Mouse (Mus musculus) intestine, embryonic 16.5 days (tissue): ENCODE measurements around the gene Ero1l. TPM values are rescaled to one million over a fixed set of nuclear protein-coding genes. Genes with fewer than 3 reads are reported as not detected.

ENCODE experiments used
- ATAC-seq: fragments of 200-750 bp; cut with Nextera tagmentation; 2 replicates; pipeline ENCODE4 v1.8.0; 2017; ENCODE audit warnings: moderate TSS enrichment, moderate library complexity
- H3K27ac ChIP-seq: fragments of 300-500 bp; sonication (generic); 2 replicates; pipeline ENCODE4 v1.5.1; 2014; ENCODE audit warnings: mild to moderate bottlenecking, low read length
- H3K27me3 ChIP-seq: fragments of 300-500 bp; sonication (generic); replicated peaks from 2 replicates; pipeline ENCODE4 v1.6.1; 2014; ENCODE audit warnings: low read length, control low read depth, mixed read lengths; ENCODE audit not compliant: control insufficient read depth, insufficient read depth
- H3K36me3 ChIP-seq: fragments of 300-500 bp; sonication (generic); 2 replicates; pipeline ENCODE4 v1.6.1; 2014; ENCODE audit warnings: low read length, control low read depth; ENCODE audit not compliant: control insufficient read depth, insufficient read depth
- H3K4me1 ChIP-seq: fragments of 300-500 bp; sonication (generic); 2 replicates; pipeline ENCODE4 v1.6.1; 2014; ENCODE audit warnings: low read length, control low read depth, mixed read lengths; ENCODE audit not compliant: control insufficient read depth, insufficient read depth
- H3K4me2 ChIP-seq: fragments of 300-500 bp; sonication (generic); 2 replicates; pipeline ENCODE4 v1.6.1; 2014; ENCODE audit warnings: low read depth, low read length, control low read depth
- H3K4me3 ChIP-seq: fragments of 300-500 bp; sonication (generic); 2 replicates; pipeline ENCODE4 v1.5.1; 2014; ENCODE audit warnings: mild to moderate bottlenecking, low read length
- H3K9ac ChIP-seq: fragments of 300-500 bp; sonication (generic); 2 replicates; pipeline ENCODE4 v1.6.1; 2014; ENCODE audit warnings: low read depth, low read length
- H3K9me3 ChIP-seq: fragments of 300-500 bp; sonication (generic); 2 replicates; pipeline ENCODE4 v1.6.1; 2016; ENCODE audit warnings: low read length, control low read depth; ENCODE audit not compliant: control insufficient read depth
- WGBS: fragments of 180-500 bp; shearing (Covaris S2); extraction: QIAGEN DNeasy Blood & Tissue Kit; methylation state at CpG from one replicate; pipeline ENCODE4 v1.1.7; 2014; 5-methylcytosine and 5-hydroxymethylcytosine counted together
- polyA plus RNA-seq: library from polyadenylated mRNA; unstranded; fragments of >200 nt; fragmentation: Nextera tagmentation; extraction: Ambion mirVana; gene quantifications from 2 replicates; pipeline ENCODE4 v1.2.1, GENCODE M21; 2015

Gene Ero1l
- polyA plus RNA-seq = 74.5 and 77.6 TPM in 2 replicates

DNA sequence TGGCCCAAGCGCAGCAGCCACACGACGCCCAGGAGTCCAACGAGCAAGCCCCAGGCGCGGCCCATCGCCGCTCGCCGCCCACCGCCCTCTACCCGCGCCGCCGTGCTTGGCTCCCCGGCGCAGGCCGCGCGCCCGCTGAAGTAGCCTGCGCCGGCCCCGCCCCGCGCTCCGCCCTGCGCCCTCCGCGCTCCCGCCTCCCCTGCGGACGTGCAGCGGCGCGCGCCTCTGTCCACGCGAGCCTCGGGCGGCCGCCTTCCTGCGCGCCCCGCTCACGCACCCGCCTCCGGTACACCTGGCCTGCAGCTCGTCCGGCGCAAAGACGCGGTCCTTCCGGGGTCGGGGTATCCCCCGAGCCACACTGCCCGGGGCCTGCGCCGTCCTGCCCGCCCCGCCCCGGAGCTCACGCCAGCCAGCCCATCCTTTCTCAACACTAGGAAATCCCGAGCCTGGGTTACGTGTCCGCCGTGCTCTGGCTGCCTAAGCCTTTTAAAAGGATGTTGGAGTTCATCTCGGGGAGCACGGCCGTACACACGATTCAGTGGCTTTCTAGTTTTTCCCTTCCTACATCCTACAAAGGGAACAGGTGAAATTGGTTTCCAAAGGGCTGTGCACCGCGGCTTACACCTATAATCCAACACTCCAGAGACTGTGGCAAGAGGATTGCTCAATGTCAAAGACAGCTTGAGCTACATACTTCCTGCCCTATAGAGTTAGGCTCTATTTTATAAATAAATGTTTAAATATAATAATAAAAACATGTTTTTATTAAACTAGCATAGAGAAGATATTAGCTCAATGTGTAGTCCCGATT is at the start of gene Ero1l:
Ero1l (minus strand) TSS at position 346 of the 811 bp plus-strand sequence.
- peak within 1 kb of the TSS; percentile 73 for H3K4me2 ChIP-seq
- 2% methylated on average over 58 of the region's 74 CpGs for WGBS

DNA sequence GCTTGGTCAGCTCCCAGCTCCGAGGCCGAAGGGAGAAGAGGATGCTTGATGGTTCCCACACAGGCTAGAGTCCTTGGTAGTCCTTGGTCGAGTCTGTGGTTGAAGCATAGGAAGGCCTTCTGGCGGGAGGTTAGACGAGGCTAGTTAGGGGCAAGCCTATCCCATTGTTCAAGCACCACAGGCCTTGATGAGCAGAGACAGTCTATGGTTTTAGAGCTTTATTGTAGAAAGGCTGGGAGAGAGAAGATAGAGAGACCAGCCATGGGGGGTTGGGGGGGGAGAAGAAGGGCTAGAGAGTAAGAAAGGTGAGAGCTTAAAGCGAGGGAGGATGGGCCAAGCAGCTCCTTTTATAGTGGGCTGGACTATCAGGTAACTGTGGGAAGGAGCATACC is 46.6 kb upstream of the Ero1l start:
- Histone ChIP-seq H3K4me2 (no peak overlapping the region), H3K9ac (no peak overlapping the region), H3K27ac (no peak overlapping the region), H3K4me3 (no peak overlapping the region), H3K9me3 (no peaks in the 10 kb centered on the region), H3K4me1 (no peaks in the 10 kb centered on the region), H3K27me3 (no peaks in the 10 kb centered on the region), H3K36me3 (peaks cover 9% of the 10 kb centered on the region)
- WGBS = 88% methylated on average over 6 of the region's 6 CpGs
- ATAC-seq = no peak

More for the DNA sequence above, at the start of gene Ero1l:
- Histone ChIP-seq H3K27ac (peak within 1 kb of the TSS; percentile 97), H3K9me3 (no peaks in the 10 kb centered on the region), H3K4me1 (peaks cover 16% of the 10 kb centered on the region), H3K27me3 (no peaks in the 10 kb centered on the region), H3K36me3 (no peaks in the 10 kb centered on the region), H3K4me3 (peak within 1 kb of the TSS; percentile 94), H3K9ac (peak within 1 kb of the TSS; percentile 93)
- ATAC-seq = peak; percentile 94

DNA sequence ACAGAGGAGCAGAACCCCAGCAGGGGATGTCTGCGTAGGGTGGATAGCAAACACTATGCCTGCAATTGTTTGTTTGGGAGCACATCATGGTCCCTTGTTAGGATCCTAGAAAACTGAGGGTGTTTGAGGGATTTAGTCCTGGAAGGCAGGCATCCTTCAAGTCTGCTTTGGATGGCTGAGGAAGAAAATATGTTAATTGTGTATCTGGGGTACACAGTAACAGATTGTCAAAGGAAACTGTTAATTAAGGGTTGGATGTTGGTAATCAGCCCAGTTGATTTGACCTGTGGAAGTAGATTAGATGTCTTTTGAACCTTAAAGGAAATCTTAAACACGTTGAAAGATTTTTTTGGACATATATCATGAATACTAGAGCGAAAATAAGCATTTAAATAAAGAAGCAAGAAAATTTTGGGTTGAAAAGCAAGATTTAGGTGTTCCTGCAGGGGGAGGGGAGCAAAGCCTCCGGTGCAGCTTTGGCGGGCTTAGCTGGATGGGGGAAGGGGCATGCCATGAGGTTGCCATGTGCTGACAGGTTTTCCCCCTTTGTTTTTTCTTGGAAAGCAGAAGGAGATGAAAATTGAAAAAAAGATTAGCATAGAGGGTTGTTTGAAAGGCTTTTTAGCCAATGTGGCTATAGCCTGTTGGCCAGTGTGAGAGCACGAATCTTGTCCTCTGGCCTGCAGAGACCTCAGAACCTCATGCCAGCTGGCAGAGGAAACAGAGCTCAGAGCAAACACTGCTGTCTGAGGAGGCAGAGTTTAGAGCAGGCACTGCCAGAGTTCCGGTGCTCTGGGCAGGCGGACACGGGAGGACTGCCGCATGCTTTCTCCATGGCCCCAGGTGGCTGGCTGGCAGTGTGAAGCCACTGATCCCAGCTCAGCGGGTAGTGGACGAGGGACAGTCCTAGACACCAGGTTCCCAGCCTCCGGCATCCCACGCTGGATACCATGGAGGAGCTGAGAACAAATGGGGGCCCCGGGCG is 45.9 kb upstream of the Ero1l start:
- Histone ChIP-seq H3K4me3 (no peak overlapping the region), H3K27ac (no peak overlapping the region), H3K36me3 (peaks cover 4% of the 10 kb centered on the region; the same call in 1 of the 2 replicates), H3K4me1 (no peaks in the 10 kb centered on the region), H3K4me2 (no peak overlapping the region), H3K27me3 (no peaks in the 10 kb centered on the region), H3K9ac (no peak overlapping the region), H3K9me3 (no peaks in the 10 kb centered on the region)
- WGBS = 88% methylated on average over 16 of the region's 16 CpGs
- no peak for ATAC-seq

DNA sequence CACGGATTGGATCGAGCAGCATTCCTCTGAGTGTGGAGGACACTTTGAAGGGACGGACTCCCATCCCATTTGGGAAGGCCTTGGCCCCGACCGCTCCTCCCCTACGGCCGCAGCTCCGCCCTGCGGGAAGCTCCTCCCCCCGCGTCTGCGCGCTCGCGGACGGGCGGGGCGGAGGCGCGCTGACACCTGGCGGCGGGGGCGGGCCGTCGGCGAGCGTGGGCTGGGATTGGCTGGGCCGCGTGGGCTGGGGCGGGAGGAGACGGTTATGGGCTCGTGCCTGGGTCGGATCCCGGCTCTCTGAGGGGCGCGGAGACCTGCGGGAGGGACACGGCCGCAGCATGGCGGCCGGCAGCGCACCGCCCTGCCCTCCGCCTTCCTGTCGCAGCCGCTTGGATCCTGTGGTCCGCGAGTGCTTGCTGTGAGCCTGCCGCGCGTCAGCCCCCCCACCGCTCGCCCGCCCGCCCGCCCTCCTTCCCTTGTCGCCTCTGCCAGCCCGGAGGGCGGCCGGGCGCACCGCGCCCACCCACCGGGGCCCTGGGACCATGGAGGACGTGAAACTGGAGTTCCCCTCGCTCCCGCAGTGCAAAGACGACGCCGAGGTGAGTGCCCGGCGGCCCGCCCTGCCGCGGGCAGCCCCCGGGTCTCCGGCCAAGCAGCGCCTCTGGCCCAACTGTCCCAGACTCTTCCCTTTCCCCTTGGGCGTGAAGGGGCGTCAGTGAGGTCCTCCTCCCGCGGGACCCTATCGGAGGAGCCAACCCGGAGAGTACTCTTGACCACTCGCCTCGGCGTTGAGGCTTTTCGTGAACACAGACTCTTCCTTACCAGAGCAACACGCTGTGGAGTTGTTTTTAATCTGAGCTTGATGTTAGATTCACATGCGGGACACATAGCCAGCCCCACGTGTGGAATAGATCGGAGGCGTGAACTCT is 32.6 kb upstream of the Ero1l start, which contains the start of gene Styx:
Styx (plus strand) TSS at position 163 of the 929 bp plus-strand sequence.
- ATAC-seq = peak; percentile 99
- peak within 1 kb of the TSS; percentile 70 for H3K4me2 ChIP-seq
- no peaks in the 10 kb centered on the region for H3K9me3 ChIP-seq
- peaks cover 1% of the 10 kb centered on the region for H3K36me3 ChIP-seq
- H3K4me3 ChIP-seq = peak within 1 kb of the TSS; percentile 75
- H3K27me3 ChIP-seq = no peaks in the 10 kb centered on the region
- H3K4me1 ChIP-seq = peaks cover 8% of the 10 kb centered on the region
- peak within 1 kb of the TSS; percentile 84 for H3K9ac ChIP-seq
- peak within 1 kb of the TSS; percentile 63 for H3K27ac ChIP-seq
- WGBS = under 1% methylated on average over 69 of the region's 93 CpGs

DNA sequence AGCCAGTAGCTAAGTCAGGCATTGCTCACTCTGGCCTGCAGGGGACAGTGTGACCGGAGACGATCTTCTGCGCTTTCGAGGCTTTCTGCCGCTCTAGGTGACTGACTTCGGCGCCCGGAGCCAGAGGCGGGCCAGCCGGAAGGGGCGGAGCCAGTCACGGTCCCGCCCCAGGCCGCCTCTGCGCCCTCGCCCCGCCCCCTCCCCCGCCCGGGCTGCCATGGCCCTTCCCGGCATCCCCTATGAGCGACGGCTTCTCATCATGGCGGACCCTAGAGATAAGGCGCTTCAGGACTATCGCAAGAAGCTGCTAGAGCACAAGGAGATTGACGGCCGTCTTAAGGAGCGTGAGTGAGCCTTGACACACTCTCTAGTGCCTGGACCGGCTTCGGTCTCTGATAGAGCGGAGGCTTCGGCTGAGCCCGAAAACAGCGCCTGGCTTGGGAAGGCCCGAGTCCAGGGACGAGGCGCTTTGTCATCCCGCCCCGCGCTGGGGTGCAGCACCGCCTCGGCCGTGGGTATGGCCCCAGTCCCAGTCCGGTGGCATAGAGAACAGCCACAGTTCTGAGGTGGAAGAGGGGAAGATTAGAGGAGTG is 11.1 kb upstream of the Ero1l start, which contains the start of gene Psmc6:
Psmc6 (plus strand) TSS at position 200 of the 593 bp plus-strand sequence.
- no peaks in the 10 kb centered on the region for H3K27me3 ChIP-seq
- no peaks in the 10 kb centered on the region for H3K9me3 ChIP-seq
- peak within 1 kb of the TSS; percentile 96 for H3K4me3 ChIP-seq
- peak within 1 kb of the TSS; percentile 99 for H3K9ac ChIP-seq
- H3K4me2 ChIP-seq = peak within 1 kb of the TSS; percentile 51
- WGBS = under 1% methylated on average over 44 of the region's 44 CpGs
- H3K4me1 ChIP-seq = no peaks in the 10 kb centered on the region
- H3K36me3 ChIP-seq = 0 out of 2 replicates have a peak, but pooled peaks cover 3% of the 10 kb centered on the region
- H3K27ac ChIP-seq = peak within 1 kb of the TSS; percentile 83
- ATAC-seq = peak; percentile 96

DNA sequence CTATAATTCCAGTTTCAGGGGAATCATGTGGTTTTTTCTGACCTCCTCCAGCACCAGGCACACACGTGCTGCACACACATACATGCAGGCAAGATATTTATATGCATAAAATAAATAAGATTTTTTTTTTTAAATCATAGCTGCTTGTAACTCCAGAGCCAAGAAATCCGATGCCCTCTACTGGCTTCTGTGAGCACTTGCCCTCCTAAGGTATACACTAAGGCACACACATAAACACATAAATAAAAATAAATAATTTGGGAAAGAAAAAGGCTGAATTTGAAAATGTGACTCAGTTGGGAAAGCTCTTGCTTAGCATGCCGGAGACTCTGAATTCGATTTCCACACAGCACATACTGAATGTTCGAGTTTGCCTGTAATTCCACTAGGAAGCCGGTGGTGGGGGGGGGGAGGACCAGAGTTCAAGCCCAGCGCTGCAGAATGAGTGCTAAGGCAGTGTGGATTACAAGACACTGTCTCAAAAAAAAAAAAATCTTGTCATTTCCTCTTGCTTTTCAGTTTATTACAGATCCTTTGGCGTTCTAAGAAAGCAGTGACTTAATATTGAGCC is 10.5 kb upstream of the Ero1l start:
- Histone ChIP-seq H3K9me3 (no peaks in the 10 kb centered on the region), H3K4me1 (no peaks in the 10 kb centered on the region), H3K4me3 (peak overlapping the region; percentile 96), H3K4me2 (peak overlapping the region; percentile 46), H3K27ac (0 out of 2 replicates have a peak overlapping the region, but pooled peaks have one; percentile 7), H3K27me3 (no peaks in the 10 kb centered on the region), H3K36me3 (0 out of 2 replicates have a peak, but pooled peaks cover 3% of the 10 kb centered on the region), H3K9ac (peak overlapping the region; percentile 26; the same call in 1 of the 2 replicates)
- peak; percentile 36 for ATAC-seq
- 13% methylated on average over 8 of the region's 8 CpGs for WGBS

DNA sequence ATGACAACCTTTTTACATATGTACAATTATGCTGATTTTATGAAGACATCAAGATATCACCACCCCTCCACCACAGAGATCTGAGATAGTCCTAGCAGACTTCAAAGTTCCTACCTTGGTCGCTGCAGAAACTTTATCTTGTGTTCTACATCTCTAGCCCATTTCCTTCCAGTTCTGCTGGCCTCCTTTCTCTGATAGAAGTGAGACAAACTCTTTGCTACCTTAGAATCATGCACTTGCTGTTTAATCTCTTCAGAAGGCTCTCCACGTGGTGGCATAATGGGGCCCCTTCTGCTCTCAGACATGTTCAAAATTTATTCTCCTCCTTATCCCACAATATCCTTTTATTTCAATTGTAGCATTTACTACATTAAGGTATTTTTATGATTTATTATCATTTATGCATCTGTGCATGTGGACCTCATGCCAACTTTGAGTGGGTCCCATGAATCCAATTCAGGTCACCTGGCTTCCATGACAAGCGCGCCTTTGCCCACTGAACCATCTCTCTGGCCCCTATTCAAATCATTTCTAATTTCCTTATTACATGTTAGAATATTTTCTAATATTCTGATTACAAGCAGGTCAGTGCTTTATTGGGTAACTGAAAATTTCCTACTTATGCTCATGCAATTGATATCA is 9.6 kb upstream of the Ero1l start:
- 91% methylated on average over 4 of the region's 4 CpGs for WGBS
- Histone ChIP-seq H3K4me1 (no peaks in the 10 kb centered on the region), H3K4me3 (no peak overlapping the region), H3K9me3 (no peaks in the 10 kb centered on the region), H3K9ac (no peak overlapping the region), H3K27ac (no peak overlapping the region), H3K27me3 (no peaks in the 10 kb centered on the region), H3K4me2 (no peak overlapping the region), H3K36me3 (no peaks in the 10 kb centered on the region)
- no peak for ATAC-seq
